Mouse (Mus musculus) liver, embryonic 11.5 days (tissue): ENCODE results near the gene Tspan18. TPM values are rescaled to one million over a fixed set of nuclear protein-coding genes. Genes with fewer than 3 reads are reported as not detected.

Experiments used
- ATAC-seq: fragments of 200-750 bp; cut with Nextera tagmentation; replicated peaks from 2 replicates; pipeline ENCODE4 v1.8.0; 2017; ENCODE audit warnings: moderate number of reproducible peaks, mild to moderate bottlenecking, moderate TSS enrichment, moderate library complexity; ENCODE audit not compliant: low FRiP score
- DNase-seq: peaks from one replicate; pipeline ENCODE4 v3.0.0-alpha.2; 2017; ENCODE audit warnings: low spot score
- H3K27ac ChIP-seq: fragments of 300-500 bp; sonication (generic); 2 replicates; pipeline ENCODE4 v1.5.1; 2014; ENCODE audit warnings: mild to moderate bottlenecking, low read depth, low read length, control low read depth
- H3K27me3 ChIP-seq: fragments of 300-500 bp; sonication (generic); replicated peaks from 2 replicates; pipeline ENCODE4 v1.6.1; 2014; ENCODE audit warnings: low read length, mixed read lengths; ENCODE audit not compliant: control insufficient read depth, insufficient read depth
- H3K36me3 ChIP-seq: fragments of 300-500 bp; sonication (generic); 2 replicates; pipeline ENCODE4 v1.6.1; 2014; ENCODE audit warnings: mild to moderate bottlenecking, low read length, moderate library complexity, mixed read lengths; ENCODE audit not compliant: control insufficient read depth, insufficient read depth
- H3K4me1 ChIP-seq: fragments of 300-500 bp; sonication (generic); replicated peaks from 2 replicates; pipeline ENCODE4 v1.6.1; 2014; ENCODE audit warnings: low read length, mixed read lengths; ENCODE audit not compliant: control insufficient read depth, insufficient read depth
- H3K4me2 ChIP-seq: fragments of 300-500 bp; sonication (generic); 2 replicates; pipeline ENCODE4 v1.6.1; 2014; ENCODE audit warnings: mild to moderate bottlenecking, control low read depth, moderate library complexity
- H3K4me3 ChIP-seq: fragments of 300-500 bp; sonication (generic); 2 replicates; pipeline ENCODE4 v1.5.1; 2014; ENCODE audit warnings: low read depth, low read length, control low read depth
- H3K9ac ChIP-seq: fragments of 300-500 bp; sonication (generic); 2 replicates; pipeline ENCODE4 v1.6.1; 2014; ENCODE audit warnings: low read depth, low read length, control low read depth
- H3K9me3 ChIP-seq: fragments of 300-500 bp; sonication (generic); 2 replicates; pipeline ENCODE4 v1.6.1; 2016; ENCODE audit warnings: low read length, inconsistent platforms, mixed read lengths; ENCODE audit not compliant: control insufficient read depth
- WGBS: fragments of 180-500 bp; shearing (Covaris S2); extraction: QIAGEN DNeasy Blood & Tissue Kit; methylation state at CpG from one replicate; pipeline ENCODE4 v1.1.7; 2014; 5-methylcytosine and 5-hydroxymethylcytosine counted together
- polyA plus RNA-seq: library from polyadenylated mRNA; unstranded; fragments of >200 nt; fragmentation: Nextera tagmentation; extraction: Ambion mirVana; gene quantifications from 2 replicates; pipeline ENCODE4 v1.2.1, GENCODE M21; 2014

Tspan18 gene
- polyA plus RNA-seq, 1 experiment from 2014 or later, result 19.5 TPM

- ATAC-seq (no peak), DNase-seq (no peak)
- 65% methylated on average over 4 of the region's 4 CpGs for WGBS
- 0 out of 2 replicates have a peak overlapping the region, but pooled peaks have one; percentile 2 for H3K4me3 ChIP-seq
- no peaks in the 10 kb centered on the region; the same call in 1 of the 2 replicates for H3K27me3 ChIP-seq
- H3K9ac ChIP-seq, result no peak overlapping the region
- no peak overlapping the region for H3K27ac ChIP-seq
- H3K4me2 ChIP-seq, result peak overlapping the region; percentile 100
- no peaks in the 10 kb centered on the region for H3K36me3 ChIP-seq
- H3K4me1 ChIP-seq, result peaks cover 5% of the 10 kb centered on the region; the same call in 1 of the 2 replicates
- no peaks in the 10 kb centered on the region for H3K9me3 ChIP-seq
Observed at GRCm38 (mm10) chr2:93332277-93332676, 2.0 kb downstream of the Tspan18 start.

- Histone ChIP-seq H3K4me1 (peaks cover 5% of the 10 kb centered on the region; the same call in 1 of the 2 replicates), H3K27me3 (no peaks in the 10 kb centered on the region; the same call in 1 of the 2 replicates), H3K4me2 (peak overlapping the region; percentile 2; the same call in 1 of the 2 replicates), H3K27ac (no peak overlapping the region), H3K9ac (no peak overlapping the region), H3K36me3 (no peaks in the 10 kb centered on the region), H3K9me3 (no peaks in the 10 kb centered on the region), H3K4me3 (no peak overlapping the region)
- WGBS, result 82% methylated on average over 6 of the region's 6 CpGs
- ATAC-seq (no peak), DNase-seq (no peak)
Observed at GRCm38 (mm10) chr2:93331121-93331520, 3.2 kb downstream of the Tspan18 start.

- DNase-seq, result no peak
- ATAC-seq, result no peak
- H3K4me1 ChIP-seq, result no peaks in the 10 kb centered on the region; the same call in 1 of the 2 replicates
- H3K4me2 ChIP-seq, result no peak overlapping the region
- no peak overlapping the region for H3K4me3 ChIP-seq
- H3K27ac ChIP-seq, result no peak overlapping the region
- no peaks in the 10 kb centered on the region; the same call in 1 of the 2 replicates for H3K27me3 ChIP-seq
- no peaks in the 10 kb centered on the region for H3K36me3 ChIP-seq
- no peak overlapping the region for H3K9ac ChIP-seq
- no peaks in the 10 kb centered on the region for H3K9me3 ChIP-seq
- 91% methylated on average over 4 of the region's 4 CpGs for WGBS
Observed at GRCm38 (mm10) chr2:93329120-93329519, 5.2 kb downstream of the Tspan18 start.

- WGBS, result 82% methylated on average over 7 of the region's 7 CpGs
- ATAC-seq, result no peak
- H3K27ac ChIP-seq, result no peak overlapping the region
- H3K9ac ChIP-seq, result no peak overlapping the region
- no peak for DNase-seq
- H3K27me3 ChIP-seq, result no peaks in the 10 kb centered on the region; the same call in 1 of the 2 replicates
- no peak overlapping the region for H3K4me2 ChIP-seq
- 0 out of 2 replicates have a peak, but pooled peaks cover 2% of the 10 kb centered on the region for H3K36me3 ChIP-seq
- H3K4me3 ChIP-seq, result no peak overlapping the region
- no peaks in the 10 kb centered on the region; the same call in 1 of the 2 replicates for H3K4me1 ChIP-seq
- no peaks in the 10 kb centered on the region for H3K9me3 ChIP-seq
Observed at GRCm38 (mm10) chr2:93327915-93328555, 6.3 kb downstream of the Tspan18 start.

- Histone ChIP-seq H3K27me3 (no peaks in the 10 kb centered on the region), H3K4me3 (no peak overlapping the region), H3K9me3 (no peaks in the 10 kb centered on the region), H3K9ac (no peak overlapping the region), H3K4me1 (no peaks in the 10 kb centered on the region), H3K27ac (no peak overlapping the region), H3K36me3 (0 out of 2 replicates have a peak, but pooled peaks cover 2% of the 10 kb centered on the region), H3K4me2 (no peak overlapping the region)
- DNase-seq, result no peak
- no peak for ATAC-seq
- 51% methylated on average over 7 of the region's 7 CpGs for WGBS
Observed at GRCm38 (mm10) chr2:93324681-93325080, 9.6 kb downstream of the Tspan18 start.

GRCm38 (mm10) chr2:93321946-93322345, 12.4 kb downstream of the Tspan18 start:
- WGBS, result 73% methylated on average over 8 of the region's 8 CpGs
- Histone ChIP-seq H3K4me3 (no peak overlapping the region), H3K27me3 (no peaks in the 10 kb centered on the region), H3K4me2 (no peak overlapping the region), H3K9ac (no peak overlapping the region), H3K27ac (no peak overlapping the region), H3K4me1 (no peaks in the 10 kb centered on the region), H3K36me3 (0 out of 2 replicates have a peak, but pooled peaks cover 2% of the 10 kb centered on the region), H3K9me3 (no peaks in the 10 kb centered on the region)
- ATAC-seq (no peak), DNase-seq (no peak)

GRCm38 (mm10) chr2:93320267-93320666, 14.0 kb downstream of the Tspan18 start:
- H3K9ac ChIP-seq, result no peak overlapping the region
- no peaks in the 10 kb centered on the region for H3K9me3 ChIP-seq
- ATAC-seq (no peak), DNase-seq (no peak)
- H3K4me3 ChIP-seq, result no peak overlapping the region
- no peaks in the 10 kb centered on the region for H3K27me3 ChIP-seq
- H3K4me2 ChIP-seq, result no peak overlapping the region
- 0 out of 2 replicates have a peak, but pooled peaks cover 2% of the 10 kb centered on the region for H3K36me3 ChIP-seq
- H3K27ac ChIP-seq, result no peak overlapping the region
- no peaks in the 10 kb centered on the region for H3K4me1 ChIP-seq
- WGBS, result 80% methylated on average over 5 of the region's 5 CpGs

- no peak overlapping the region for H3K9ac ChIP-seq
- H3K36me3 ChIP-seq, result 0 out of 2 replicates have a peak, but pooled peaks cover 2% of the 10 kb centered on the region
- WGBS, result 58% methylated on average over 7 of the region's 7 CpGs
- no peaks in the 10 kb centered on the region for H3K9me3 ChIP-seq
- ATAC-seq (no peak), DNase-seq (no peak)
- no peak overlapping the region for H3K27ac ChIP-seq
- no peaks in the 10 kb centered on the region for H3K4me1 ChIP-seq
- H3K4me3 ChIP-seq, result no peak overlapping the region
- H3K27me3 ChIP-seq, result no peaks in the 10 kb centered on the region
- H3K4me2 ChIP-seq, result no peak overlapping the region
Observed at GRCm38 (mm10) chr2:93319598-93319997, 14.7 kb downstream of the Tspan18 start.
